In genomic region chr15:103342415-103342814, GRCm38 (mm10) we compare ENCODE assay signal across 8 mouse cellular contexts. TPM values are rescaled to one million over a fixed set of nuclear protein-coding genes. Genes with fewer than 3 reads are reported as not detected.
DNase-seq lines count a peak whose midpoint lies in the region; ATAC-seq and TF ChIP-seq lines count a peak whose summit lies in the region.

No protein-coding gene starts in this region.

- WGBS in midbrain, embryonic 10.5 days = 14% methylated on average over 4 of the region's 4 CpGs
- WGBS in midbrain, embryonic 13.5 days = 11% methylated on average over 4 of the region's 4 CpGs
- WGBS in midbrain, postnatal 0 days = 13% methylated on average over 4 of the region's 4 CpGs

- H3K4me2 ChIP-seq in midbrain, embryonic 13.5 days (replicated peaks) = no peak overlapping the region
- no peak overlapping the region for H3K4me2 ChIP-seq in midbrain, postnatal 0 days (ENCODE audit: low read depth, low read length, poor library complexity, severe bottlenecking)

- TF ChIP-seq CTCF in midbrain, postnatal 0 days (IDR thresholded peaks at IDR 0.05) = peak; percentile 90
- peak; percentile 19; the same call in 1 of the 2 replicates for TF ChIP-seq CTCF in testis, adult 2 months (IDR thresholded peaks at IDR 0.05; ENCODE audit: control insufficient read depth, insufficient read depth, insufficient replicate concordance, low read depth, low read length)

- no peak overlapping the region for H3K4me3 ChIP-seq in midbrain, embryonic 10.5 days
- H3K4me3 ChIP-seq in midbrain, embryonic 13.5 days (replicated peaks) = no peak overlapping the region
- no peak overlapping the region for H3K4me3 ChIP-seq in midbrain, postnatal 0 days (ENCODE audit: low read depth, low read length)
- H3K4me3 ChIP-seq in testis, adult 2 months (ENCODE audit: control insufficient read depth, low read depth, low read length) = no peak overlapping the region

- H3K9me3 ChIP-seq in midbrain, embryonic 10.5 days (replicated peaks) = no peaks in the 10 kb centered on the region
- H3K9me3 ChIP-seq in midbrain, embryonic 13.5 days = no peaks in the 10 kb centered on the region
- H3K9me3 ChIP-seq in midbrain, postnatal 0 days (ENCODE audit: low read length) = no peaks in the 10 kb centered on the region

- no peak for TF ChIP-seq POLR2A in testis, adult 2 months (IDR thresholded peaks at IDR 0.05; ENCODE audit: control insufficient read depth, low read depth, low read length)

- ATAC-seq in midbrain, embryonic 13.5 days = no peak
- ATAC-seq in midbrain, postnatal 0 days (ENCODE audit: low FRiP score) = no peak

- H3K4me1 ChIP-seq in midbrain, embryonic 10.5 days = peaks cover 47% of the 10 kb centered on the region
- peaks cover 42% of the 10 kb centered on the region for H3K4me1 ChIP-seq in midbrain, embryonic 13.5 days (replicated peaks)
- peaks cover 6% of the 10 kb centered on the region for H3K4me1 ChIP-seq in midbrain, postnatal 0 days (ENCODE audit: insufficient read depth, low read length)
- H3K4me1 ChIP-seq in testis, adult 2 months (ENCODE audit: control insufficient read depth, insufficient read depth, low read length) = peaks cover 12% of the 10 kb centered on the region

- no peak overlapping the region for H3K9ac ChIP-seq in midbrain, embryonic 13.5 days (replicated peaks)
- no peak overlapping the region for H3K9ac ChIP-seq in midbrain, postnatal 0 days (replicated peaks; ENCODE audit: low read length, poor library complexity, severe bottlenecking)

- peak; percentile 80 for DNase-seq in midbrain, embryonic 10.5 days (ENCODE audit: low spot score)
- DNase-seq in adipocyte (ENCODE audit: low spot score) = peak; percentile 92
- DNase-seq in embryo, embryonic 11.5 days (ENCODE audit: low read depth, low spot score) = peak; percentile 72
- DNase-seq in heart, postnatal 4 days = peak; percentile 87
- DNase-seq in left cerebral cortex, adult 18-20 months (ENCODE audit: low spot score in 2 of 2) = peak; percentile 75 to 80
- peak; percentile 92 for DNase-seq in midbrain, postnatal 0 days (ENCODE audit: low spot score)

- no peak overlapping the region for H3K27ac ChIP-seq in midbrain, embryonic 10.5 days (replicated peaks)
- H3K27ac ChIP-seq in midbrain, embryonic 13.5 days = no peak overlapping the region
- no peak overlapping the region for H3K27ac ChIP-seq in midbrain, postnatal 0 days (ENCODE audit: low read depth, low read length)
- no peak overlapping the region for H3K27ac ChIP-seq in testis, adult 2 months (ENCODE audit: control insufficient read depth, insufficient read depth, low read depth, low read length)

- peaks cover 45% of the 10 kb centered on the region for H3K27me3 ChIP-seq in midbrain, embryonic 10.5 days (ENCODE audit: low read depth, poor library complexity, severe bottlenecking)
- H3K27me3 ChIP-seq in midbrain, embryonic 13.5 days = peaks cover 31% of the 10 kb centered on the region
- no peaks in the 10 kb centered on the region for H3K27me3 ChIP-seq in midbrain, postnatal 0 days (ENCODE audit: insufficient read depth, low read length)
- H3K27me3 ChIP-seq in testis, adult 2 months (ENCODE audit: control insufficient read depth, insufficient read depth, low read length) = no peaks in the 10 kb centered on the region; the same call in 1 of the 2 replicates

- H3K36me3 ChIP-seq in midbrain, embryonic 10.5 days = peaks cover 37% of the 10 kb centered on the region
- H3K36me3 ChIP-seq in midbrain, embryonic 13.5 days = peaks cover 4% of the 10 kb centered on the region; the same call in 1 of the 2 replicates
- no peaks in the 10 kb centered on the region for H3K36me3 ChIP-seq in midbrain, postnatal 0 days (ENCODE audit: insufficient read depth, low read length)
- H3K36me3 ChIP-seq in testis, adult 2 months (ENCODE audit: control insufficient read depth, insufficient read depth, low read length) = no peaks in the 10 kb centered on the region

RNA-seq across cellular contexts. Expression of gene Zfp385a, which starts 2.5 kb away (rescaled TPM):
- 24.3 and 25.5 TPM in 2 replicates for polyA plus RNA-seq in midbrain, embryonic 10.5 days (2016; fragmentation: Nextera tagmentation; extraction: Ambion mirVana)
- 15.1 and 17.9 TPM in 2 replicates for polyA plus RNA-seq in midbrain, embryonic 13.5 days (2015; fragmentation: Nextera tagmentation; extraction: Ambion mirVana)
- 10 to 100 TPM; 21.9 to 22.0 TPM for total RNA-seq in heart, postnatal 4 days (2021)
- 10 to 100 TPM; 72.0 to 79.3 TPM for total RNA-seq in left cerebral cortex, adult 18-20 months (2021)
- total RNA-seq in midbrain, postnatal 0 days (2014; rRNA removed) = 22.0 and 26.5 TPM in 2 replicates
- polyA plus RNA-seq in midbrain, postnatal 0 days (2015; fragmentation: Nextera tagmentation; extraction: Ambion mirVana) = 26.9 and 28.8 TPM in 2 replicates
- 84.7 and 92.7 TPM in 2 replicates for polyA plus RNA-seq in testis, adult 2 months (2012; rRNA removed)

RNA-seq across cellular contexts. Expression of gene Itga5, which starts 24.1 kb away (rescaled TPM):
- polyA plus RNA-seq in midbrain, embryonic 10.5 days (2016; fragmentation: Nextera tagmentation; extraction: Ambion mirVana) = 26.1 and 26.4 TPM in 2 replicates
- 6.8 and 7.8 TPM in 2 replicates for polyA plus RNA-seq in midbrain, embryonic 13.5 days (2015; fragmentation: Nextera tagmentation; extraction: Ambion mirVana)
- 100 to 1,000 TPM; 120 to 121 TPM for total RNA-seq in heart, postnatal 4 days (2021)
- total RNA-seq in left cerebral cortex, adult 18-20 months (2021) = 1 to 10 TPM; 2.6 to 3.9 TPM
- total RNA-seq in midbrain, postnatal 0 days (2014; rRNA removed) = 4.8 and 6.8 TPM in 2 replicates
- polyA plus RNA-seq in midbrain, postnatal 0 days (2015; fragmentation: Nextera tagmentation; extraction: Ambion mirVana) = 3.8 TPM in 2 replicates
- polyA plus RNA-seq in testis, adult 2 months (2012; rRNA removed) = 1.1 and 1.4 TPM in 2 replicates

RNA-seq across cellular contexts. Expression of gene Gpr84, which starts 32.0 kb away (rescaled TPM):
- polyA plus RNA-seq in midbrain, embryonic 10.5 days (2016; fragmentation: Nextera tagmentation; extraction: Ambion mirVana) = 0.32 and 0.47 TPM in 2 replicates
- polyA plus RNA-seq in midbrain, embryonic 13.5 days (2015; fragmentation: Nextera tagmentation; extraction: Ambion mirVana) = 0.18 and 0.94 TPM in 2 replicates
- total RNA-seq in heart, postnatal 4 days (2021) = not detected
- 1 to 10 TPM in 1 of 2 experiments, under 1 TPM in 1; 0.42 to 1.0 TPM for total RNA-seq in left cerebral cortex, adult 18-20 months (2021)
- total RNA-seq in midbrain, postnatal 0 days (2014; rRNA removed) = 0.27 TPM in 1 of 2 replicates, not detected in the other
- 0.29 and 0.37 TPM in 2 replicates for polyA plus RNA-seq in midbrain, postnatal 0 days (2015; fragmentation: Nextera tagmentation; extraction: Ambion mirVana)
- polyA plus RNA-seq in testis, adult 2 months (2012; rRNA removed) = 0.24 and 0.43 TPM in 2 replicates
